Mouse (Mus musculus): ENCODE results near the gene Vmn2r12.

DNA sequence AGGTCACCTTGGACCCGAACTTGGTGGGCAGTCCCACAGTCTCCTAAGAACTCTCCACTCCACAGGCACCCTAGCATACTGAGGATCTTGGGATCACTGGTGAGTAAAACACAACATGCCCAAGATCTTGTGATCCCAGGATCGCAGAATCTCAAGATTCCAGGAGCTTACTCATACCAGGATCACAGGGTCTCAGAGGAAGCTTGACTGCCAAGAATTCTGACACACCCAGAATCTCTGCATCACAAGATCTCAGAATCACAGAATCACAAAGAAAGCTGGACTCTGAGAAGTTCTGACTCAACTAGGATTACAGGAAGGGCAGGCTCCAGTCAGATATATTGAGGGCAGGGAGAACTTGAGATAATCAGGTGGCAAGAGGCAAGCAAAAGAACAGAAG, 39.0 kb upstream of the Vmn2r12 start:
- no peak for TF ChIP-seq GATA1 (IDR thresholded peaks at IDR 0.05; ENCODE audit: borderline replicate concordance, low read length)
- TF ChIP-seq FLI1 (IDR thresholded peaks at IDR 0.05; ENCODE audit: low read length) = no peak
